Mouse (Mus musculus) brain, embryonic 14.5 days (tissue): ENCODE data around the gene Chsy1. TPM values are rescaled to one million over a fixed set of nuclear protein-coding genes. Genes with fewer than 3 reads are reported as not detected.

ENCODE experiments used
- DNase-seq: peaks from one replicate; pipeline ENCODE4 v3.0.0-alpha.2; 2011; ENCODE audit warnings: low read depth
- CTCF ChIP-seq: fragments of 200-500 bp; IDR thresholded peaks from 2 replicates; pipeline ENCODE4 v1.5.1; 2012; ENCODE audit warnings: inconsistent platforms, mild to moderate bottlenecking, moderate library complexity, borderline replicate concordance; ENCODE audit not compliant: insufficient read depth, insufficient read length; ENCODE audit errors: extremely low read depth
- POLR2A ChIP-seq: fragments of 200-500 bp; IDR thresholded peaks from 2 replicates; pipeline ENCODE4 v1.6.1; 2012; ENCODE audit warnings: mild to moderate bottlenecking, inconsistent platforms, borderline replicate concordance; ENCODE audit not compliant: poor library complexity, insufficient read depth, insufficient read length, severe bottlenecking; ENCODE audit errors: extremely low read depth
- polyA plus RNA-seq: library from polyadenylated mRNA; depleted of rRNA; stranded (reverse); fragments of >200 nt; gene quantifications from 2 replicates; pipeline ENCODE4 v1.2.3, GENCODE M21; 2012

The Chsy1 gene
- polyA plus RNA-seq, 1 experiment = 21.5 TPM

DNA sequence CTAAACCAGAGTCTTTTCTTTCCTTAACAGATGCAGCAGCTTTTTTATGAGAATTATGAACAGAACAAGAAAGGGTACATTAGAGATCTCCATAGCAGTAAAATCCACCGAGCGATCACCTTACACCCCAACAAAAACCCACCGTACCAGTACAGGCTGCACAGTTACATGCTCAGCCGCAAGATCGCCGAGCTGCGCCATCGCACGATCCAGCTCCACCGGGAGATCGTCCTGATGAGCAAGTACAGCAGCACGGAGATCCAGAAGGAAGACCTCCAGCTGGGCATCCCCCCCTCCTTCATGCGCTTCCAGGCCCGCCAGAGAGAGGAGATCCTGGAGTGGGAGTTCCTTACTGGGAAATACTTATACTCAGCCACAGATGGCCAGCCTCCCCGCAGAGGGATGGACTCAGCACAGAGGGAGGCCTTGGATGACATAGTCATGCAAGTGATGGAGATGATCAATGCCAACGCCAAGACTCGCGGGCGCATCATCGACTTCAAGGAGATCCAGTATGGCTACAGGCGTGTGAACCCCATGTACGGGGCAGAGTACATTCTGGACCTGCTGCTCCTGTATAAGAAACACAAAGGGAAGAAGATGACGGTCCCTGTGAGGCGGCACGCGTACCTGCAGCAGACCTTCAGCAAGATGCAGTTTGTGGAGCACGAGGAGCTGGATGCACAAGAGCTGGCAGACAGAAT is 61.6 kb downstream of the Chsy1 start:
- DNase-seq = no peak
- TF ChIP-seq POLR2A = no peak
- no peak for TF ChIP-seq CTCF

GRCm38 (mm10) chr7:66175738-66176137 is 66.4 kb downstream of the Chsy1 start:
- no peak for TF ChIP-seq CTCF
- no peak for DNase-seq

DNA sequence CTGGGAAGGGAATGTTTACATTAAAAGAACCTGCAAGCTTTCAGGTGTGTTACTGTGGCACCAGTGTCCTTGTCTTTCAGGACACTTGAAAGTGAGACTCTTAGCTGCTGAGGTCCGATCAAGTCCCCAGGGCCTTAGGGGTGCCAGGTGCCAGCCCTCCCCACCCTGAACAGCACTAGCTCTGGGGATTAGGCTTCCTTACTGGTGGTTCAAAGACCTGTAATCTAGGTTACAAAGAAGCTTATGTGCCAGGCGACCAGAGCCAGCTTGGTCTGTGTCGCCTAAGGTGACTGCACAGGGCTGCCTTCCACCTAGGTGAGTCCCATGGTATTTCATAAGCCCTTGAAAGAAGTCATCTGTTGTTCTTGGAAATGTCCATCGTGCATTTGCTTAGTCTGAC is 66.9 kb downstream of the Chsy1 start:
- TF ChIP-seq CTCF = no peak
- TF ChIP-seq POLR2A = no peak
- DNase-seq = no peak

- no peak for DNase-seq
- TF ChIP-seq POLR2A = no peak
- TF ChIP-seq CTCF = no peak
Measured at GRCm38 (mm10) chr7:66176929-66177328, 67.6 kb downstream of the Chsy1 start.

DNA sequence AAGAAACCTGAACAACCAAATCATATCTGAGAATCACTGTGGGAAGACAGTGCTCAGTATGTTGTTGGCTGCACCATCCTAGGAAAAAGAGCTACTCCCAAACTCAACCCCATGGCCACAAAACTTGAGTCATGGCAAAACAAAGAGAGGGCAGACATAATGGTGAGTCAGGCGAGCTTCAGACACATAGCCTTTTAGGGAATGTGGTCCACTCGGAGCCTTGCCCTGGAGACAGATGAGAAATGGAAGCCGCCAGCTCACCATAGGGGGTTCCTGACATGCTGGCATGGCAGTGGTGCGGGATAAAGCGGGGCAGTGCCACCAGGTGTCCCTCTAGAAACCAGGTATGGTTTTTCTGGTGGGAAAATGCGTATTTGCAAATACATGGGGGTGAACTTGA is 68.8 kb downstream of the Chsy1 start:
- no peak for DNase-seq
- no peak for TF ChIP-seq POLR2A
- TF ChIP-seq CTCF = no peak

DNA sequence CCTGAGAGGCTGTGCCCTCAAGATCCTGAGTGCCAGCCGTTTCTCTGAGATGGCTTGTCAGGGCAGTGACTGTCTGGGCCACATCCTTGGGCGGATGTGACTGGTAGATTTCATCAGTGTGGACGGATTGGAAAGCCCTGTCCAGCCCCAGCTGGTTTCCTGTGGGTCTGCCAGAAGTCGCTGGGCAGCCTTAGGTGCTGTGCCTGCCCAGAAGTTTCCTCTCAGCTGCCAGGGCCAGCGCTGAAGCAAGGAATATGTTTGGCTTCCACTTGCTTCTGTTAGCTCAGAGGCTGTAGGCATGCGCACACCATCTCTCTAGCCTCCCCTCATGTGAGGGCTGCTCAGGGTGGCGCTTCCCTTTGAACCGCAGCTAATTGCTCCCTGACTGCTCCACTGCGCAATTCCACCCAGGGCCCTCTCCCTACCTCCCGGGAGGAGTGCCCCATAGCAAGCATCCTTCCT is 69.8 kb downstream of the Chsy1 start:
- DNase-seq = peak; percentile 37
- TF ChIP-seq CTCF = no peak
- no peak for TF ChIP-seq POLR2A

- DNase-seq = no peak
- TF ChIP-seq CTCF = no peak
- TF ChIP-seq POLR2A = no peak
Measured at GRCm38 (mm10) chr7:66179711-66180110, 70.4 kb downstream of the Chsy1 start.

DNA sequence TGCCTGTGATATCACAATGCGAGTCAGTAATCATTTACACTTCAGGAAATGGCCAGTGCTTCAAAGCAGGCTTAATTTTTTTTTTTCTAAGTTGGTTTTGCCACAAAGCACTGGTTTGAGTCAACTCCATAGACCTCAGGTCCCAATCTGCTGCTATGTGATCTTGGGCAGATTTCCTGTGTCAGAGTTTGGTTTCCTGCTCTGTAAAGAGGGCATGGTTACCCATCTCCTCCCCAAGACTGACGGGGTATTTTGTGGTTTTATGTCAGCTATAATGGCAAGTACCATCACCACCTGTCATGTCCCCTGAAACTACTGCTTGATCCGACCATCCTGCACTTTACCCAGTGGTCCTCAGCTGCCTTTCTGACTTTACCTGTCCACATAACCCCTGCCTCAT is 70.9 kb downstream of the Chsy1 start:
- no peak for TF ChIP-seq POLR2A
- TF ChIP-seq CTCF = no peak
- DNase-seq = no peak

GRCm38 (mm10) chr7:66180711-66181365 is 71.5 kb downstream of the Chsy1 start:
- DNase-seq = no peak
- TF ChIP-seq CTCF (no peak), POLR2A (no peak)

DNA sequence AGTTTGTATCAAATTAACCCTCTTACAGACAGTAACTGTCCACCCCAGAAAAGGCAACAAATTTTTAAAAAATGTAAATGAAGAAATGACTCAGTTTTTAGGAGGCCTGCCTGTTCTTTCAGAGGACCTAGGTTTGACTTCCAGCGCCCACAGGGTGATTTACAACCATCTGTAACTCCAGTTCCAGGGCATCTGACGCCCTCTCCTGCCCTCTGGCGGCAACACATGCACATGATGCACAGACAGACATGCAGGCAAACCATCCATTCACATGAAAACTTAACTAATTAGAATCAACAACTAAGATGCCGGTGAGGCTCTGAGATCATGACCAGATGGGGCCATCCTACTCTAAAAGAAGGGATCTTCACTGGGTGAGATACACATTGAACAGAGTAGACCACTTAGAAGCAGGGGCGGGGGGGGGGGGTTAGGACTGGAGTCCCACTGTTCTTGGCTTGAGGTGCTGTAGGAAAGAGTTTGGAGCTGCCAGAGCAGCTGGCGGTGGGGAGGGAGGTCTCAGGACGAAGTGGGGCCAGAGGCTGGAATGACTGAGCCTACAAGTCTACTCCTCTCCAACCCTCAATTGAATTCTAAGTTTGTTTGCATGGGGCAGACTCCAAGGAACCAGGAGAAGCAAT is 72.9 kb downstream of the Chsy1 start:
- no peak for DNase-seq
- TF ChIP-seq CTCF (no peak), POLR2A (no peak)

DNA sequence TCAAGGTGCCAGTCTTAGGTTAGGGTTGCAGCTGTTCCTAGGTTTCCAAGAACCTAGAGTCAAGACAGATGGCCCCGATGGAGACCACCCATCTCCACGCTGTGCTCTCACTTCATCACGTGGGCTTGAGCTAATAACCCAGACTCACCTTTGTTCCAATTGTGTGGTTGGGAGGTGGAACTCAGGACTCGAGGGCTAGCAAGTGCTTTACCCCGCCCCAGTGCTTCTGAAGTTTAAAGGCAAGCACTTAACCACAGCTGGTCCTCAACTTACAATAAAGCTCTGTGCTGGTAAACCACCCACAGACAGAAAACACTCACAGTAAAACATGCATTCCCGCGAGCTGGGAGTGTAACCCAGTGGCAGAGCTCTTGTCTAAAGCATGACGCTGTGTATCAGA is 74.1 kb downstream of the Chsy1 start:
- no peak for DNase-seq
- no peak for TF ChIP-seq CTCF
- no peak for TF ChIP-seq POLR2A

- no peak for DNase-seq
- TF ChIP-seq POLR2A (no peak), CTCF (no peak)
Measured at GRCm38 (mm10) chr7:66184026-66184425, 74.7 kb downstream of the Chsy1 start.

DNA sequence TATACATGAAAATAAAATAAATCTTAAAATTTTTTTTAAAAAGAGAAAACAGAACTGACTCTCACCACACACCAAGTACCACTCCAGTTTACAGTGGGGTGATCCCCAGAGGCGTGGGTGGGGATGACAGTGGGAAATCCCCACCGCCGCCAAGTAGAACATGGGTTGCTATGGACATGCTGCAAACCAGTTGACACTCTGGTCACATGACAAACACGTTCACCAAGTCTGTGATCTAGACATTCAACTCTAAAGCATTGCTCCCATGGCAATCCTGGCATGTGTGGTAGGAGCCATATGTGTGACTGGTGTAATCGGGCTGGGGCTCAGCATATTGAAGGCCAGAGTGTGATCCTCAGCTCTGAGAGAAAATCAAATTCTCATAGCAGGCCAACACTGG is 76.1 kb downstream of the Chsy1 start:
- TF ChIP-seq POLR2A (no peak), CTCF (no peak)
- DNase-seq = no peak
